Mouse (Mus musculus) MEL-GATA-1-ER (cell line): ENCODE results near the gene Rnf8.
"Not testable (repeated sequence)": the region's sequence is repeated elsewhere in the genome, so short reads cannot be mapped to it uniquely, and the experiment has no call there.

Experiments
- DNase-seq: peaks from one replicate; pipeline ENCODE4 v3.0.0-alpha.2; 2012; ENCODE audit warnings: low read depth; ENCODE audit errors: extremely low read depth

Gene Rnf8

DNA sequence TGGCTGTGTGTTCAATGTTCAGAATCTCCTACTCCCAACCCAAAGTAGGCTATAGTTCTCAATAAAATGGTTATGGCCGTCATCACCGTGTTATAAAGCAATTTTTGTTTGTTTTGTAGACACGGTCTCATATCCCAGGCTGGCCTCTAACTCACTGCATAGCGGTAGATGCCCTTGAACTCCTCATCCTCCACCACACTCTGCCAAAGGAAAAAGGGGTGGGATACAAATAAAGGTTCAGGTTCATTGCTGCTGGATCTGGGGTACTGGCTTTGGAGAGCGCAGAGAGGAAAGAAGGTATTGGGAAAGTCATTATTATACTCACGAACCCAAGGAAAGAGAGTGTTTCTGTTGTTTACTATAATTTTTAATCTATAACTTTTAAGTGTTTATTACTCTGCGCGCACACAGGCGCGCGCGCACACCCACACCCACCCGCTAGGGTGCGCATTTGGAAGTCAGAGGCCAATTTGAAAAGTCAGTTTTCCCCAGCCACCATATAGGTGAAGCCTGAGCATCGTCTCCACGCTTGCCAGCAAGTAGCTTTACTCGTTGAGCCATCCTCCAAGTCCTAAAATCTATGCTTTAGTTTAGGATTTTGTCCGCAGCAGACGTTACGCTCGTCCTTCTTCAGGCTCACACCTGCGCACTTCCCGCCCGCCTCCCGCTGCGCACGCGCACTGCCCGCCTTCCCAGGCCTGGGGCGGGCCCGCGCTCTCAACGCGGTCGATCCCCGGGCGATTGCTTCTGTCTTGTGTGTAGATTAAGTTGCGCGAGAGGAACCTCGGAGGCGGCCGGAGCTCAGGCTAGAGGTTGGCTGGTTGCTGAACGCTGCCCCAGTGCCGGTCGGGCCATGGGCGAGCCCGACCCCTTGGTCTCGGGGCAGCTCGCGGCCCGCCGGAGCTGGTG, at the start of gene Rnf8, which contains the start of gene Gm28043:
Gene Rnf8 (plus strand): TSS at position 676 of the 909 bp plus-strand sequence.
Gene Gm28043 (plus strand): TSS at position 762 of the 909 bp plus-strand sequence.
- DNase-seq, result peak; percentile 80

DNA sequence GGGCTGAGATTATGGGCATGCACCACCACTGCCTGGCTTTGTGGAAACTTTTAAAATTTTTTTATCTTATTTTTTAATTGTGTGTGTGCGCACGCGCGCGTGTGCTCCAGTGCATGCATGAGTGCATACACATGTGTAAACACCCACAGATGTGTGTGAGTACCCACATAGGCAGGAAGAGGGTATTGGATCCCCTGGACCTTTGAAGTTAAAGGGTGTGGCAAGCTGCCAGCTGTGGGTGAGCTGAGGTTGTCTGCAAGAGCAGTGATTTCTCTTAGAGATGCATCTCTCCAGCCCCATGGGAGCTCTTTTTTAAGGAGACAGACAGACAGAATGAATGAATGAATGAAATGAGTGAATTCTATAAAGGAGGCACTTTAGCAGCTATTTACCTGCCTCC, 49.1 kb upstream of the Rnf8 start:
- no peak for DNase-seq

DNA sequence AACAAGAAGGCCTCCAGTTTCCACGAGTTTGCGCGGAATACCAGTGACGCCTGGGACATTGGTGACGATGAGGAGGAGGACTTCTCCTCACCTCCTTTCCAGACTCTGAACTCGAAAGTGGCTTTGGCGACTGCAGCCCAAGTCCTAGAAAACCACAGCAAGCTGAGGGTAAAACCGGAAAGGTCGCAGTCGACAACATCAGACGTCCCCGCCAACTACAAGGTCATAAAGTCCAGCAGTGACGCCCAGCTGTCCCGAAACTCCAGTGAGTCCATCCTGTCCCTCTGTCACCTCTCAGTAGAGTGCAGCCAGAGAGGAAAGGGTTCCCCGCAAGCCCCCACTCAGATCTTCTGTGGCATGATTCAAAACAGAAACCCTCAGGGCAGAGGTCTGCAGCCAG, 46.2 kb upstream of the Rnf8 start:
- DNase-seq, result no peak

DNA sequence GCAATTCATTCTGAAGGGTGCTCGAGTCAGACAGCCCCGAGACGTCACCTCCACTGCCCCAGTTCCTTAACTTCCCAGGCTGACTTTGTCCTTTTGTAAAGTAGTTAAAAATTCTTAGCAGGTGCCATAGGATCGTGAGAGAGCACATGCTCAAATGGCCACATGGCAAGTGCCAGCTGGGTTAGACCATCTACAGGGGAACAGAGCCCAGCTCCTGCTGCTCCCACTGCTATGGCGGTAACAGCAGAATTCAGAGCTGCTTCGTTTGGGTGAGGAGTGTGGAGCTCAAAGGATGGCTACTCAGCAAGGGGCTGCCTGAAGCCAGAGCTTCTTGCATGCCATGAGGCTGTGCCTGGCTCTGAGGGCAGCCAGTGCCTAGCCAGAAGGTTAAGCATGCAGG, 44.8 kb upstream of the Rnf8 start:
- DNase-seq, result no peak

DNA sequence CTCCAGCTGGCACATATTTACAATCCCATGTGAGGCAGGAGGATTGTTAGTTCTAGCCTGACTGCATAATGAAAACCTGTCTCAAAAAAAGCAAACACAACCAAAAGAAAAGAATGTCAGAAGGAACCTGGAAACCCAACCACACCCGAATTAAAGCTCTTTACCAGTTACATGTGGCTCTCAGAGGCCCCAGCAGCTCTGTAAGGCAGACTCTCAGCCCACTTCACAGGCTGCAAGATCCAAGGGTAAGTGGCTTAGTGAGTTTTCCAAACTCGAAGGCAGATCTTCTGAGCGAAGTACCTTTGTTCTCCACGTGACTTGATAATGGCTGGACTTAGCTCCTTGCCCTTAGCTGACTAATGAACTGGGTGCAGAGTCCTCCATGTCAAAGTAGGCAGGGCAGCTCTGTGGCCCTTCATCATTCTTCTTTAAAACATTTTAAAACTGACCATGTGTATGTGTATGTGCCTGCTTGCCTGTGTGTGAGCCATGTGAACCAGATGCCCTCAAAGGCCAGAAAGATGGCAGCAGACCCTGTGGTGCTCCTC, 34.9 kb upstream of the Rnf8 start:
- DNase-seq, result no peak

DNA sequence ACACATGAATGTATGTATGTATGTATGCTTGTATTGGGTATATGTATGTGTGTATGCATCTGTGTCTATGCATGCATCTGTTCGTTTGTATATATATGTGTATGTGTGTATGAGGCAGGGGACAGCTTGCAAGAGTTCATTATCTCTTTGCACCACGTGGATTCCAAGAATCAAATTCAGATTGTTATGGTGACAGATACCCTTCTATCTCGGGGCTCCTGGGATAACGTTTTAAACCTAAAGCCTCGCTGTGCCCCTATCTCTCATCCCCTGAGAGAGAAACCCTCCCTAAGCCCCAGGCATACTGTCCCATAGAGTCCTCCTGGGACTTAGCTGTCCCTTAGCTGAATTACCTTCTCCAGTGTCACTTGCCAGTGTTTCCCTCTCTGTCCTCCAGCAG, 31.0 kb upstream of the Rnf8 start:
- no peak for DNase-seq

DNA sequence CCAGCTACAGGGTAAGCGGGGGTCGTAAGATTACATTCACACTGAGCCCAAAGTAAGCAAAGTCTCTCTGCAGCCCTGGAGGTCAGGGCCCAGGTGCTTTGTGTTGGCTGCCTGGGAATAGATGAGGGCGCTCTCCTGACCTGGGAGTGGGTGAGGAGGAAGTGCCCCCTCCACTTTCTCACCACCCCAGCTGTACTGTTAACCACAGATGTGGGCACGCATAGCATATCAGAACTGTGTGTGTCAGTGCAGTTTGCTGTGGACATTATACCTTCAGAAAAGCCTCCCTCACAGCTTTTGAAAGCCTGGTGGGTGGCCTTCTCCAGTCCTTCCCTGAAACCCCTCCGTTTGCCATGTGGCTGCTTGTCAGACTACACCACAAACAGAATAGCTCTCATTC, 30.3 kb upstream of the Rnf8 start:
- no peak for DNase-seq

DNA sequence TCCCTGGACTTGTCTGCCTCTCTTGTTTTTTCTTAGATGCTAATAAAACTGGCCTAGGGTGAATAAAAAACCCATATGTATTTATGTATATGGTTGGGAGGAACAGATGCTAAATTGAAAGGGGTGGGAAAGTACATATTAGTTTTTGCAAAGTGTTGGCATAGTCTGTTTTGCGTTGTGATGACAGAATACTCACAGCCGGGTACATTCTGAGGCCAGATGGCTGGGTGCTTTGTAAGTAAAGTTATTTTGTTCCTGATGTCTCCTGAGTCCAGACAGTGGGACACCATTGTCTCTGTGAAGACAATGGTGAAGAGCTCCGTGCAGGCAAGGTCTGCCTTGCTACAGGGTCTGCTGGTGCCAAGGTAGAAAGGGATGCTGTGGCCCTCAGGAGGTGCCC, 29.9 kb upstream of the Rnf8 start:
- no peak for DNase-seq

DNA sequence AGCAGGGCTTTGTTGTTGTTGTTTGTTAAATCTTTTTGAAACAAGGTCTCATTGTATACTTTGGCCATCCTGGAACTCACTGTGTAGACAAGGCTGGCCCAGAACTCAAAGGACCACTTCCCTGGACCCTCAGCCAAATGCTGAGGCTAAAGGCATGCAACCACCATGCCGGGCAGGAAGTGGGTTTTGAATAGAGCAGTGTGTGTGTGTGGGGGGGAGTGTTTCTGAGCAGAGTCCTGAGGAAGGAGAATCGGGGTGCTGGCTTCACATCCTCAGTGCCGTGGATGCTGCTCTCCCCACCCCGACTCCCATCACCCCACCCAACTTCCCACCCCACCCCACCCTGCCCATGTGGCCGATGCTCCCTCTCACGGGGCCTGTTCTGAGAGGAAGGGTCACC, 29.1 kb upstream of the Rnf8 start:
- DNase-seq, result no peak

DNA sequence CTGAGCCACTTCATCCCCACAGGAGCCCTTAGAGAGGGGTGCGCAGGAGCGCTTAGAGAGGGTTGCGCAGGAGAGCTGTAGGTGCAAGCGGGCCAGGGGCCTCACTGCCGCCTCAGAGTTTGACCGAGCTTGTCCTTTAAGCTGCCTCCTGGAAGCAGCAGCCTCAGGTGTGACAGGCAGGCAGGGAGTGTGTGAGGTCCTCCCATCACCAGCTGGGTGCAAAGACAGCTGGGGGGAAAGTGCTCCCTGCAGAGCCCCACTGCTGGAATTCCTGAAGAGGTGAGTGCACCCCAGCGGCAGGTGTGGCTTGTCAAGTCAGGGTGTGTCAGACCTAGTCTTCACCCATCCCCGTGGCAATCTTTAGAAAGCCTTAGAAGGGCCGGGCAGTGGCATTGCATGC, 27.7 kb upstream of the Rnf8 start:
- DNase-seq, result no peak

DNA sequence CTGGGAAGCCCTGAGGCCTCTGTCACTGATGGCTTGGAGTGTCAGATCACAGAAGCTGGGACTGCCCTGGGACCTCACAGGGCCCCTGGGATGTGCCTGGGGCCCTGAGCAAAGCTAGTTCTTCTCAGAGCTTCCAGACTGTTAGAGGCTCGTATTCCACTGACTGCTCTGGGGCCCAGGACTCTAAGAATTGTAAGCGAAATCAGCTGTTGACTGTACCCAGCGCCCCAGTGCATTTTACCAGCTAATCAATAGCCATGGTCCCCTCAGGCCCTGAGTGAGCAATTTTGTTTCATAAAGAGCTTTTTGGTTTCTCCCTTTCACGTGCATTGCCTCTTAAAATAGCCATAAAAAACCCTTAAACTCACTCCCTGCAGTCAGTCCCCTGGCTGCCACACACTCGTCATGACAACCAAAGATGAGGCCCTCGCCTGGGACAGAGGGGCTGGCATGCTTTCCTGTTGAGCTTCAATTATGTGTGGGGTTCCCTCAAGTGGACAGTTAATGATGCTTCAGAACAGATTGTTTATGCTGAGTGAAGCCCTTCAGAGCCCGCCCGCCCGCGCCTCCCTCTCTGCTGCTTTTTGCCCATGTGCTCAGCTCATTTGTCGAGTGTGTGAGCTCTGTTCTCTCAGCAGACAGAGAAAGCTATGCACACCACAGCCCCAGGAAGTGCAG, 25.2 kb upstream of the Rnf8 start:
- no peak for DNase-seq

DNA sequence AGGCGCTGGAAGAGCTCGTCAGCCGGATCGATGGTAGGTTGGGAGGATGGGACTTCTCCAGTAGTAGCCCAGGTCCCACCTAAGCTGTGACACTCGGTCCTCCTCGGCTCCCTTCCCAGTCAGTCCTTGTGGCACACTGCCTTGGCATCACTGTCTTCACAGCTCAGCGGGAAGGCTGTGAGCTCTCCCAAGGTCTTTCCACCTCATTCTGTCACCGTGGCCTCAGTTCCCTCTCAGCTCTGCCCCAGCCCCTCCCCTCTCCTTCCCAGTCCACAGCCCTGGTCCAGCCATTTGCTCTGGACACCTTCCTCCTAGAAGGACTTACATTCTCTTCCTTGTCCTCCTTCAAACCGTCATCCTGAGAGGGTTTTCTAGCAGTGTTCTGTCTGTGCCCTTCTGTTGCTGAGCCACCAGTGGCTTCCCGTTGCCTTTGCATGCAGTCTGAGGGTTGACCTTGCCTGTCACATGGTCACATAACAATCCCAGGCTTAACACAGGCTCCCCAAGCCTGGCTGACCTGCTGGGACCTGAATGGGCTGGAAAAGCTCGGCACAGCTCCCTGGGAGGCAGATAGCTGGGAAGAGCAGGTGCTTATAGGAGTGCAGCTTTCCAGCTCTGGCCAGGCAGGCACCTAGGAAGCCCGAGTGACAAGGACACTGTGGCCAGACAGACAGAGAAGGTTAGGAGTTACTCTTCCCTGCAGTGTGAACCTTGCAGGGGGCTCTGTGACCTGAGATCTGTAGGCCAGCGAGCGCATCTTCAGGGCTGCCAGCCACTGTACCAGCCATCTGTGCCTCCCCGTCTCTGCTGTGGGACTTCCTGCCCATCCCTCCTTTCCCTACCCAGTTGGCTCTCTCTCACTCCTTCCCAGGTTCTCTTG, 18.5 kb upstream of the Rnf8 start:
- no peak for DNase-seq

DNA sequence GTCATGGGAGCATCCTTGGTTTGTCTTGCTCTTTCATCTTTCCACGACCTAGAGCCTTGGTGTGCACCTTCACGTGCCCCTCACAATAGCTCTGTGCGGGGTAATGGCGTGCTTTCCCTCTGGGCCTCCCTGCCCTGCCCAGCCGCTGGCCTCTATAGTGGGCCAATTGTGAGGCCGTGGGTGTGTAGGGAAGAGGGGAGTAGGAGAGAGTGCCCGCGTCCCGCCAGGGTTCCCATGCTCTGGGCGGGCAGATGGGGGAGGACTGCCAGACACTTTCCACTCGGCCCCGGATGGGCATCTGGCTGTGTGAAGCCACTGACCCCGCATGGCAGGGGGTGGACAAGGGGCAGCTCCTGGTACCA, 17.8 kb upstream of the Rnf8 start:
- no peak for DNase-seq

DNA sequence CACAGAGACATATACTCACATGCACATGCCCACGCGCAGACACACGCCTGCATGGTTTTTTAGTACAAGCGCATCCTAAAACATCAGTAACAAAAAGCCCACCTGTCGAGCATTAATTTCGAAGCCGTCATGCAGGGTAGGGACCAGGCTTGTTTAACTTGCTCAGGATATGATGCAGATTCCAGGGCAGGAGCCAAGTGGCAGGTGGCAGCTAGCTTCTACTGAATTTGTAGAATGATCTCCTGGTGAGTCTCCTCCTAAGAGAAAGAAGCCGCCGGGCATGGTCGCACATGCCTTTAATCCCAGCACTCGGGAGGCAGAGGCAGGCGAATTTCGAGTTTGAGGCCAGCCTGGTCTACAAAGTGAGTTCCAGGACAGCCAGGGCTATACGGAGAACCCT, 15.5 kb upstream of the Rnf8 start:
- DNase-seq, result no peak

DNA sequence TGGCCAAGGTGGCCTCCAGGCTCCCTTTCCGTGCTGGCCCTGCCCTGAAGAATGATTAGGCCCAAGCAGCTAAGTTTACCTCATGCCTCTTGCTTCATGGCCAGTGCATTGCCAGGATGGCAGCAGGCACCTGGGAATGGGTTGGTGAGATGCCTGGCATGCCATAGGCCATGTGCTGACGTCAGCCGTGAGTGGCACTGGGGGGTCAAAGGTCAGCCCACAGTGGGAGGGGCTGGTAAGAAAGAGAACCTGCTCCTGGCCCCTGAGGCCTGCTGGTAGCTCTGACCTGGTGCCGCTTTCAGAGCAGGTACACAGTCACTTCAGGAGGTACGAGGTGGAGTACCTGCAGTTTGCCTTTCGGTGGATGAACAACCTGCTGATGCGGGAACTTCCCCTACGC, 15.1 kb upstream of the Rnf8 start:
- no peak for DNase-seq

DNA sequence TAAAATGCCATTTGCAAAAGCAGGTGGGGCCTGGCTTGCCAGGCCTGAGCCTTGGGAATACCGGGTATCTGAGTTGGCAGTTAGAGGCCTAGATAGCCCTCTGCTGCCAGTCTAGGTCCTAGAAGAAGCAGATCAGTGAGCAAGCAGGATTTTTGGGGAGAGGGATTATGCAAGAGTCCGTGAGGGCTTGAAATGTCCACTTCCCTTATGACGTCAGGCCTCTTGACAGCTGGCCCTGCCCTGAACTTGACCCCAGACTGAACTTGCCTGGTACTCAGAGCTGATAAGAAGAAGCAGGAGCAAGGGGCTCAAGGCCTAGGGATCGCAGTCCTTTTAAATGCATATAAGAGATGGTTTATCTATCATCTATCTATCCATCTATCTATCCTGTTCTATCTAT, 13.2 kb upstream of the Rnf8 start:
- no peak for DNase-seq

DNA sequence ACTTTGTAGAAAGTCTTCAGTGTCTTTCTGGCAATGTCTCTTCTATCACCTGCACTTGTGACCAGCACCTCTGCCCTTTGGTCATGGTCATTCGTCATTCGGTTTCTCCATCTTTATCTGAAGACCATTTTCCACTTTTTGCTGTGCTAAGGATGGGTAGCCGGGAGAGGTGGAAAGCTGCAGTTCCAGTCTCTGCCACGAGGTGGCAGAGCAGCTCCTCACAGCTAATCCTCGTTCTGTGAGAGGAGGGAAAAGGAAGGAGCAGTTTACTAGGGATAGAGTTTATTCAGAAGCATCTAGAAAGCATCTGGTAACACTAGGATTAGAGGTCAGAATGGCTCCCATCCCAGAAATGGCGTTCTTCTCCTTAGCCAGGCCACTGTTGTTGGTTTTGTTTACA, 11.3 kb upstream of the Rnf8 start:
- DNase-seq, result peak; percentile 20

DNA sequence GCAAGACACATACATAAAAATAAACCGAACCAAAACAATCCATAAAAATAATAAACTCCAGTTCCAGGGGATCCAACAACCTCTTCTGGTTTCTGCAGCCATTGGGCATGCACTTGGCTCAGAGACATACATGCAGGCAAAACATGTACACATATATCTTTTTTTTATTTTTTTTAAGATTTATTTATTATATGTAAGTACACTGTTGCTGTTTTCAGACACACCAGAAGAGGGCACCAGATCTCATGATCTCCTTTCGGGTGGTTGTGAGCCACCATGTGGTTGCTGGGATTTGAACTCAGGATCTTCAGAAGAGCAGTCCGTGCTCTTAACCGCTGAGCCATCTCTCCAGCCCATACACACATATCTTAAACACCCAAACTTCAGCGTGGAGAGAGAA, 1.1 kb upstream of the Rnf8 start:
- not testable (repeated sequence) for DNase-seq

DNA sequence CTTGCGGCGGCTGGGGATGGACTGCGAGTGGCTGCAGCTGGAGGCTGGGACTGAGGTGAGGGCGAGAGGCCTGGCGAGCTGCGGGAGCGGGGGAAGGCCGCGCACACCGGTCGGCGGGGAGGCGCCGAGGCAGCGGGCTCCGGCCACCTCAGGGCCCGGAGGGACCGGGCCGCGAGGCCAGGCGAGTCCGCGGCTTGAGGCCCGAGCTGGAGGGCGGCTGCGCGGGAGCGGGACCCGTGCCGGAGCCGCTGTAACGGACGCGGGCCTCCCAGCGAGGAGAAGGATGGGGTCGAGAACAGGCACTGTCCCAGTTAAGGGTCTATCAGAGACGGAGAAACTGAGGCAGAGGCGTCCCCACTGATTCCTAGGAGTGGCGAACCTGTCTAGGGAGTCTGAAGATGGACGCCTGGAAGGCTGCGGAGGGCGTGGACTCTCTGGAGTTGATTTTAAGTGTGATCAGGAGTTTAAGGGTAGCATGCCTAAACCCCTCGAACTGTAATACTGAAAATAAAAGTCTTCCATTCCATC, 498 bp downstream of the Rnf8 start:
- DNase-seq, result peak; percentile 10

DNA sequence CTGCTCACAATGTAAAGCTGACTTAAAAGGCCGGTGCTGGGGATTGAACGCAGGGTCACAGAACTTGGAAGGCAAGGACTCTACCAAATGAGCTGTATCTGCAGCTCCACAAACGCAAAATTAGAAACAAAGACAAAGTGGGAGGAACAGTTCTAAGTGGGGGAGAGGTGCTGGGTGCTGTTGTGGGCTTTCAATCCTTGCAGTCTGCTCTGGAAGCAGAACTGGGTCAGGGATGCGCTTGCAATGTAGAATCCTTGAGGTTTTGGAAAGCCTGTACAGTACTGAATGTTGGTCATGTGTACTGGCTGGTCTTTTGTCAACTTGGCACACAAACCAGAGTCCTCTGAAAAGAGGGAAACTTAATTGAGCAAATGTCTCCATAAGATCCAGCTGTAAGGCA, 1.0 kb downstream of the Rnf8 start:
- peak; percentile 7 for DNase-seq

DNA sequence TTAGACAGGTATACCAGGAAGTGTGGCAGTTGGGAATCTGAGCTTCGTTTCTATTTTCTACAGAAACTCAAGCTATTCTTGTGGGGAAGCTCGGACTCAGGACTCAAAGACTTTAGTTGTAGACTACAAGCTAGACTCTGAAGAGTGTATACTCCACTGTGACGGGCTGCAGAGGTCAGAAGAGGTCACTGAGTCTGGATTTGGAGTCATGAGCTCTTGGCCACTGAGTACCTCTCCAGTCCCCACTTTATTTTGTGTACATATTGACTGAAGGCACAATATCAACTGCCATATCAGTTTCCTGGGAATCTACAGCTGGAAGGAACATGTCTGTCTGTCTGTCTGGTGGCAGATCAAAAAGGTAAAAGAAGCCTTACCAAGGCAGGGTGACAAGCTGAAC, 4.6 kb downstream of the Rnf8 start:
- DNase-seq, result no peak
